Mouse (Mus musculus) midbrain, embryonic 13.5 days (tissue): Measurements from ENCODE around the gene Cmc2. TPM values are rescaled to one million over a fixed set of nuclear protein-coding genes. Genes with fewer than 3 reads are reported as not detected.

Source experiments
- ATAC-seq: fragments of 200-750 bp; cut with Nextera tagmentation; 2 replicates; pipeline ENCODE4 v1.8.0; 2017; ENCODE audit warnings: mild to moderate bottlenecking, moderate TSS enrichment, moderate library complexity
- H3K27ac ChIP-seq: fragments of 300-500 bp; sonication (generic); 2 replicates; pipeline ENCODE4 v1.5.1; 2015; ENCODE audit warnings: inconsistent platforms, mild to moderate bottlenecking, moderate library complexity
- H3K27me3 ChIP-seq: fragments of 300-500 bp; sonication (generic); 2 replicates; pipeline ENCODE4 v1.6.1; 2015; ENCODE audit warnings: mild to moderate bottlenecking, inconsistent platforms
- H3K36me3 ChIP-seq: fragments of 300-500 bp; sonication (generic); 2 replicates; pipeline ENCODE4 v1.6.1; 2015; ENCODE audit warnings: mild to moderate bottlenecking, inconsistent platforms
- H3K4me1 ChIP-seq: fragments of 300-500 bp; sonication (generic); replicated peaks from 2 replicates; pipeline ENCODE4 v1.6.1; 2015; ENCODE audit warnings: inconsistent platforms
- H3K4me2 ChIP-seq: fragments of 300-500 bp; sonication (generic); replicated peaks from 2 replicates; pipeline ENCODE4 v1.6.1; 2015; ENCODE audit warnings: moderate library complexity, mild to moderate bottlenecking, inconsistent platforms
- H3K4me3 ChIP-seq: fragments of 300-500 bp; sonication (generic); replicated peaks from 2 replicates; pipeline ENCODE4 v1.5.1; 2015; ENCODE audit warnings: mild to moderate bottlenecking, inconsistent platforms
- H3K9ac ChIP-seq: fragments of 300-500 bp; sonication (generic); replicated peaks from 2 replicates; pipeline ENCODE4 v1.6.1; 2015; ENCODE audit warnings: mild to moderate bottlenecking, inconsistent platforms
- H3K9me3 ChIP-seq: fragments of 300-500 bp; sonication (generic); 2 replicates; pipeline ENCODE4 v1.6.1; 2016; ENCODE audit warnings: mild to moderate bottlenecking, inconsistent platforms
- WGBS: fragments of 180-500 bp; shearing (Covaris S2); methylation state at CpG from one replicate; pipeline ENCODE4 v1.1.7; 2015; 5-methylcytosine and 5-hydroxymethylcytosine counted together
- polyA plus RNA-seq: library from polyadenylated mRNA; unstranded; fragments of >200 nt; fragmentation: Nextera tagmentation; extraction: Ambion mirVana; gene quantifications from 2 replicates; pipeline ENCODE4 v1.2.1, GENCODE M21; 2015

The Cmc2 gene
- polyA plus RNA-seq = 45.1 and 46.3 TPM in 2 replicates

- Histone ChIP-seq H3K4me2 (peak within 1 kb of the TSS; percentile 75), H3K27ac (peak within 1 kb of the TSS; percentile 86), H3K9me3 (no peaks in the 10 kb centered on the region), H3K4me1 (peaks cover 17% of the 10 kb centered on the region), H3K36me3 (0 out of 2 replicates have a peak, but pooled peaks cover 3% of the 10 kb centered on the region), H3K9ac (peak within 1 kb of the TSS; percentile 74), H3K4me3 (peak within 1 kb of the TSS; percentile 73), H3K27me3 (no peaks in the 10 kb centered on the region)
- under 1% methylated on average over 57 of the region's 57 CpGs for WGBS
- peak; percentile 96 for ATAC-seq
Observed at GRCm38 (mm10) chr8:116921337-116922059, at the start of gene Cmc2, which contains the start of gene Cenpn. TSS of gene Cmc2 (minus strand) at chr8:116921455. TSS of gene Cenpn (plus strand) at chr8:116921730.

- WGBS = 87% methylated on average over 6 of the region's 6 CpGs
- no peak for ATAC-seq
- Histone ChIP-seq H3K27me3 (no peaks in the 10 kb centered on the region), H3K4me1 (no peaks in the 10 kb centered on the region), H3K4me2 (no peak overlapping the region), H3K9ac (no peak overlapping the region), H3K9me3 (no peaks in the 10 kb centered on the region), H3K4me3 (no peak overlapping the region), H3K27ac (no peak overlapping the region), H3K36me3 (peaks cover 10% of the 10 kb centered on the region)
Observed at GRCm38 (mm10) chr8:116969531-116969930, 48.3 kb upstream of the Cmc2 start.

GRCm38 (mm10) chr8:116954415-116954814 is 33.2 kb upstream of the Cmc2 start:
- ATAC-seq = no peak
- no peak overlapping the region for H3K9ac ChIP-seq
- no peaks in the 10 kb centered on the region for H3K4me1 ChIP-seq
- peaks cover 63% of the 10 kb centered on the region for H3K36me3 ChIP-seq
- no peak overlapping the region for H3K4me2 ChIP-seq
- no peaks in the 10 kb centered on the region for H3K9me3 ChIP-seq
- no peaks in the 10 kb centered on the region for H3K27me3 ChIP-seq
- H3K27ac ChIP-seq = no peak overlapping the region
- WGBS = 93% methylated on average over 9 of the region's 9 CpGs
- H3K4me3 ChIP-seq = no peak overlapping the region

- H3K4me2 ChIP-seq = no peak overlapping the region
Observed at GRCm38 (mm10) chr8:116952428-116952827, 31.2 kb upstream of the Cmc2 start.

GRCm38 (mm10) chr8:116951778-116952177 is 30.5 kb upstream of the Cmc2 start:
- Histone ChIP-seq H3K9ac (no peak overlapping the region), H3K4me3 (no peak overlapping the region), H3K27ac (no peak overlapping the region), H3K4me2 (no peak overlapping the region), H3K4me1 (peaks cover 2% of the 10 kb centered on the region; the same call in 1 of the 2 replicates), H3K9me3 (no peaks in the 10 kb centered on the region), H3K36me3 (peaks cover 37% of the 10 kb centered on the region), H3K27me3 (no peaks in the 10 kb centered on the region)
- ATAC-seq = no peak
- 97% methylated on average over 2 of the region's 2 CpGs for WGBS

More at GRCm38 (mm10) chr8:116952428-116952827, 31.2 kb upstream of the Cmc2 start:
- peaks cover 43% of the 10 kb centered on the region for H3K36me3 ChIP-seq
- no peaks in the 10 kb centered on the region for H3K4me1 ChIP-seq
- H3K9ac ChIP-seq = no peak overlapping the region
- no peak overlapping the region for H3K4me3 ChIP-seq
- H3K9me3 ChIP-seq = no peaks in the 10 kb centered on the region
- H3K27me3 ChIP-seq = no peaks in the 10 kb centered on the region
- H3K27ac ChIP-seq = no peak overlapping the region
- 95% methylated on average over 8 of the region's 8 CpGs for WGBS
- ATAC-seq = no peak

- Histone ChIP-seq H3K4me1 (peaks cover 6% of the 10 kb centered on the region; the same call in 1 of the 2 replicates), H3K36me3 (peaks cover 33% of the 10 kb centered on the region), H3K4me2 (no peak overlapping the region), H3K4me3 (no peak overlapping the region), H3K9ac (no peak overlapping the region), H3K9me3 (no peaks in the 10 kb centered on the region), H3K27me3 (no peaks in the 10 kb centered on the region), H3K27ac (no peak overlapping the region)
- 87% methylated on average over 5 of the region's 5 CpGs for WGBS
- ATAC-seq = no peak
Observed at GRCm38 (mm10) chr8:116951369-116951768, 30.1 kb upstream of the Cmc2 start.

- ATAC-seq = no peak
- H3K27me3 ChIP-seq = no peaks in the 10 kb centered on the region
- H3K4me1 ChIP-seq = peaks cover 31% of the 10 kb centered on the region
- H3K4me3 ChIP-seq = no peak overlapping the region
- H3K9ac ChIP-seq = no peak overlapping the region
- peaks cover 2% of the 10 kb centered on the region; the same call in 1 of the 2 replicates for H3K36me3 ChIP-seq
- H3K4me2 ChIP-seq = no peak overlapping the region
- H3K9me3 ChIP-seq = no peaks in the 10 kb centered on the region
- no peak overlapping the region for H3K27ac ChIP-seq
- 96% methylated on average over 7 of the region's 7 CpGs for WGBS
Observed at GRCm38 (mm10) chr8:116947589-116947988, 26.3 kb upstream of the Cmc2 start.

GRCm38 (mm10) chr8:116946851-116947250 is 25.6 kb upstream of the Cmc2 start:
- no peaks in the 10 kb centered on the region for H3K9me3 ChIP-seq
- no peaks in the 10 kb centered on the region for H3K27me3 ChIP-seq
- no peak for ATAC-seq
- H3K4me1 ChIP-seq = peaks cover 31% of the 10 kb centered on the region
- WGBS = 88% methylated on average over 6 of the region's 6 CpGs
- H3K4me3 ChIP-seq = no peak overlapping the region
- 0 out of 2 replicates have a peak, but pooled peaks cover 2% of the 10 kb centered on the region for H3K36me3 ChIP-seq
- peak overlapping the region; percentile 14; the same call in 1 of the 2 replicates for H3K9ac ChIP-seq
- no peak overlapping the region for H3K4me2 ChIP-seq
- no peak overlapping the region for H3K27ac ChIP-seq

GRCm38 (mm10) chr8:116946268-116946838 is 25.1 kb upstream of the Cmc2 start:
- ATAC-seq = no peak

GRCm38 (mm10) chr8:116945169-116945910 is 24.1 kb upstream of the Cmc2 start:
- Histone ChIP-seq H3K9ac (no peak overlapping the region), H3K4me2 (no peak overlapping the region)
- 91% methylated on average over 9 of the region's 9 CpGs for WGBS

More at GRCm38 (mm10) chr8:116946268-116946838, 25.1 kb upstream of the Cmc2 start:
- Histone ChIP-seq H3K9me3 (no peaks in the 10 kb centered on the region), H3K27ac (no peak overlapping the region), H3K4me1 (peaks cover 31% of the 10 kb centered on the region), H3K27me3 (no peaks in the 10 kb centered on the region), H3K4me2 (no peak overlapping the region), H3K4me3 (no peak overlapping the region), H3K9ac (peak overlapping the region; percentile 14; the same call in 1 of the 2 replicates), H3K36me3 (0 out of 2 replicates have a peak, but pooled peaks cover 2% of the 10 kb centered on the region)
- WGBS = 89% methylated on average over 21 of the region's 21 CpGs

GRCm38 (mm10) chr8:116944385-116944696 is 23.1 kb upstream of the Cmc2 start:
- H3K36me3 ChIP-seq = 0 out of 2 replicates have a peak, but pooled peaks cover 2% of the 10 kb centered on the region
- H3K27ac ChIP-seq = no peak overlapping the region
- H3K4me1 ChIP-seq = peaks cover 31% of the 10 kb centered on the region
- H3K4me3 ChIP-seq = peak overlapping the region; percentile 90
- peak overlapping the region; percentile 97 for H3K4me2 ChIP-seq
- H3K9ac ChIP-seq = peak overlapping the region; percentile 93
- ATAC-seq = no peak
- no peaks in the 10 kb centered on the region for H3K9me3 ChIP-seq
- 18% methylated on average over 4 of the region's 4 CpGs for WGBS
- H3K27me3 ChIP-seq = no peaks in the 10 kb centered on the region

More at GRCm38 (mm10) chr8:116945169-116945910, 24.1 kb upstream of the Cmc2 start:
- no peak for ATAC-seq
- Histone ChIP-seq H3K27ac (no peak overlapping the region), H3K4me1 (peaks cover 31% of the 10 kb centered on the region), H3K27me3 (no peaks in the 10 kb centered on the region), H3K4me3 (0 out of 2 replicates have a peak overlapping the region, but pooled peaks have one; percentile 90), H3K9me3 (no peaks in the 10 kb centered on the region), H3K36me3 (0 out of 2 replicates have a peak, but pooled peaks cover 2% of the 10 kb centered on the region)
